Mouse (Mus musculus): Measurements from ENCODE around the gene Tbc1d15.

Tbc1d15 gene

GRCm38 (mm10) chr10:115251088-115251934, at the start of gene Tbc1d15:
Tbc1d15 (minus strand) TSS chr10:115251467.
- peak; percentile 100 for DNase-seq (ENCODE audit: low read depth, low spot score)
- no peaks in the 10 kb centered on the region for H3K27me3 ChIP-seq (ENCODE audit: control insufficient read depth, insufficient read depth, low read length, poor library complexity, severe bottlenecking)

GRCm38 (mm10) chr10:115298683-115299082, 47.4 kb upstream of the Tbc1d15 start:
- DNase-seq (ENCODE audit: low read depth, low spot score): no peak
- Histone ChIP-seq H3K36me3 (ENCODE audit: control insufficient read depth, insufficient read depth, low read length, poor library complexity, severe bottlenecking) (peaks cover 23% of the 10 kb centered on the region), H3K27me3 (ENCODE audit: control insufficient read depth, insufficient read depth, low read length, poor library complexity, severe bottlenecking) (no peaks in the 10 kb centered on the region)

More at GRCm38 (mm10) chr10:115251088-115251934, at the start of gene Tbc1d15:
- H3K36me3 ChIP-seq (ENCODE audit: control insufficient read depth, insufficient read depth, low read length, poor library complexity, severe bottlenecking): 0 out of 2 replicates have a peak, but pooled peaks cover 2% of the 10 kb centered on the region

- peaks cover 23% of the 10 kb centered on the region for H3K36me3 ChIP-seq (ENCODE audit: control insufficient read depth, insufficient read depth, low read length, poor library complexity, severe bottlenecking)
- DNase-seq (ENCODE audit: low read depth, low spot score): no peak
Measured at GRCm38 (mm10) chr10:115297582-115297981, 46.3 kb upstream of the Tbc1d15 start.

GRCm38 (mm10) chr10:115296401-115296935, 45.2 kb upstream of the Tbc1d15 start:
- Histone ChIP-seq H3K27me3 (ENCODE audit: control insufficient read depth, insufficient read depth, low read length, poor library complexity, severe bottlenecking) (no peaks in the 10 kb centered on the region), H3K36me3 (ENCODE audit: control insufficient read depth, insufficient read depth, low read length, poor library complexity, severe bottlenecking) (peaks cover 17% of the 10 kb centered on the region)
- DNase-seq (ENCODE audit: low read depth, low spot score): no peak

More at GRCm38 (mm10) chr10:115297582-115297981, 46.3 kb upstream of the Tbc1d15 start:
- no peaks in the 10 kb centered on the region for H3K27me3 ChIP-seq (ENCODE audit: control insufficient read depth, insufficient read depth, low read length, poor library complexity, severe bottlenecking)

GRCm38 (mm10) chr10:115295162-115295561, 43.9 kb upstream of the Tbc1d15 start:
- DNase-seq (ENCODE audit: low read depth, low spot score): no peak
- H3K27me3 ChIP-seq (ENCODE audit: control insufficient read depth, insufficient read depth, low read length, poor library complexity, severe bottlenecking): no peaks in the 10 kb centered on the region
- peaks cover 17% of the 10 kb centered on the region for H3K36me3 ChIP-seq (ENCODE audit: control insufficient read depth, insufficient read depth, low read length, poor library complexity, severe bottlenecking)

- H3K36me3 ChIP-seq (ENCODE audit: control insufficient read depth, insufficient read depth, low read length, poor library complexity, severe bottlenecking): peaks cover 16% of the 10 kb centered on the region
- no peaks in the 10 kb centered on the region for H3K27me3 ChIP-seq (ENCODE audit: control insufficient read depth, insufficient read depth, low read length, poor library complexity, severe bottlenecking)
- no peak for DNase-seq (ENCODE audit: low read depth, low spot score)
Measured at GRCm38 (mm10) chr10:115294715-115295114, 43.4 kb upstream of the Tbc1d15 start.

- peaks cover 17% of the 10 kb centered on the region for H3K36me3 ChIP-seq (ENCODE audit: control insufficient read depth, insufficient read depth, low read length, poor library complexity, severe bottlenecking)
- H3K27me3 ChIP-seq (ENCODE audit: control insufficient read depth, insufficient read depth, low read length, poor library complexity, severe bottlenecking): no peaks in the 10 kb centered on the region
- DNase-seq (ENCODE audit: low read depth, low spot score): no peak
Measured at GRCm38 (mm10) chr10:115293946-115294345, 42.7 kb upstream of the Tbc1d15 start.

GRCm38 (mm10) chr10:115290671-115291070, 39.4 kb upstream of the Tbc1d15 start:
- no peaks in the 10 kb centered on the region for H3K27me3 ChIP-seq (ENCODE audit: control insufficient read depth, insufficient read depth, low read length, poor library complexity, severe bottlenecking)
- peaks cover 17% of the 10 kb centered on the region for H3K36me3 ChIP-seq (ENCODE audit: control insufficient read depth, insufficient read depth, low read length, poor library complexity, severe bottlenecking)
- DNase-seq (ENCODE audit: low read depth, low spot score): no peak

GRCm38 (mm10) chr10:115288856-115289255, 37.6 kb upstream of the Tbc1d15 start:
- Histone ChIP-seq H3K27me3 (ENCODE audit: control insufficient read depth, insufficient read depth, low read length, poor library complexity, severe bottlenecking) (no peaks in the 10 kb centered on the region), H3K36me3 (ENCODE audit: control insufficient read depth, insufficient read depth, low read length, poor library complexity, severe bottlenecking) (peaks cover 12% of the 10 kb centered on the region)
- no peak for DNase-seq (ENCODE audit: low read depth, low spot score)

GRCm38 (mm10) chr10:115284170-115284569, 32.9 kb upstream of the Tbc1d15 start:
- no peaks in the 10 kb centered on the region for H3K27me3 ChIP-seq (ENCODE audit: control insufficient read depth, insufficient read depth, low read length, poor library complexity, severe bottlenecking)

GRCm38 (mm10) chr10:115281381-115281780, 30.1 kb upstream of the Tbc1d15 start:
- DNase-seq (ENCODE audit: low read depth, low spot score): no peak
- no peaks in the 10 kb centered on the region for H3K27me3 ChIP-seq (ENCODE audit: control insufficient read depth, insufficient read depth, low read length, poor library complexity, severe bottlenecking)
- H3K36me3 ChIP-seq (ENCODE audit: control insufficient read depth, insufficient read depth, low read length, poor library complexity, severe bottlenecking): 0 out of 2 replicates have a peak, but pooled peaks cover 3% of the 10 kb centered on the region

More at GRCm38 (mm10) chr10:115284170-115284569, 32.9 kb upstream of the Tbc1d15 start:
- H3K36me3 ChIP-seq (ENCODE audit: control insufficient read depth, insufficient read depth, low read length, poor library complexity, severe bottlenecking): peaks cover 6% of the 10 kb centered on the region
- DNase-seq (ENCODE audit: low read depth, low spot score): no peak

- DNase-seq (ENCODE audit: low read depth, low spot score): no peak
- Histone ChIP-seq H3K27me3 (ENCODE audit: control insufficient read depth, insufficient read depth, low read length, poor library complexity, severe bottlenecking) (no peaks in the 10 kb centered on the region), H3K36me3 (ENCODE audit: control insufficient read depth, insufficient read depth, low read length, poor library complexity, severe bottlenecking) (no peaks in the 10 kb centered on the region)
Measured at GRCm38 (mm10) chr10:115271649-115272048, 20.4 kb upstream of the Tbc1d15 start.

- H3K27me3 ChIP-seq (ENCODE audit: control insufficient read depth, insufficient read depth, low read length, poor library complexity, severe bottlenecking): no peaks in the 10 kb centered on the region
- DNase-seq (ENCODE audit: low read depth, low spot score): no peak
- no peaks in the 10 kb centered on the region for H3K36me3 ChIP-seq (ENCODE audit: control insufficient read depth, insufficient read depth, low read length, poor library complexity, severe bottlenecking)
Measured at GRCm38 (mm10) chr10:115270612-115271390, 19.5 kb upstream of the Tbc1d15 start.

GRCm38 (mm10) chr10:115262926-115263562, 11.8 kb upstream of the Tbc1d15 start:
- H3K27me3 ChIP-seq (ENCODE audit: control insufficient read depth, insufficient read depth, low read length, poor library complexity, severe bottlenecking): no peaks in the 10 kb centered on the region
- no peaks in the 10 kb centered on the region for H3K36me3 ChIP-seq (ENCODE audit: control insufficient read depth, insufficient read depth, low read length, poor library complexity, severe bottlenecking)

More at GRCm38 (mm10) chr10:115262926-115263562, 11.8 kb upstream of the Tbc1d15 start:
- DNase-seq (ENCODE audit: low read depth, low spot score): no peak

Measured in splenic B cell, adult 2 months (primary cell).